Mouse (Mus musculus) midbrain, embryonic 16.5 days (tissue): ENCODE data around the gene Olfr1278. TPM values are rescaled to one million over a fixed set of nuclear protein-coding genes. Genes with fewer than 3 reads are reported as not detected.
"Not testable (repeated sequence)": the region's sequence is repeated elsewhere in the genome, so short reads cannot be mapped to it uniquely, and the experiment has no call there.

Source experiments
- ATAC-seq: fragments of 200-750 bp; cut with Nextera tagmentation; 2 replicates; pipeline ENCODE4 v1.8.0; 2017; ENCODE audit warnings: moderate TSS enrichment
- H3K27ac ChIP-seq: fragments of 300-500 bp; sonication (generic); 2 replicates; pipeline ENCODE4 v1.5.1; 2014; ENCODE audit warnings: mild to moderate bottlenecking, low read length, mixed read lengths
- H3K27me3 ChIP-seq: fragments of 300-500 bp; sonication (generic); 2 replicates; pipeline ENCODE4 v1.6.1; 2014; ENCODE audit warnings: low read depth, low read length, mixed read lengths; ENCODE audit not compliant: control insufficient read depth, insufficient read depth
- H3K36me3 ChIP-seq: fragments of 300-500 bp; sonication (generic); 2 replicates; pipeline ENCODE4 v1.6.1; 2014; ENCODE audit warnings: mild to moderate bottlenecking, low read length, moderate library complexity, mixed read lengths; ENCODE audit not compliant: control insufficient read depth, insufficient read depth
- H3K4me1 ChIP-seq: fragments of 300-500 bp; sonication (generic); 2 replicates; pipeline ENCODE4 v1.6.1; 2014; ENCODE audit warnings: mild to moderate bottlenecking, low read length, mixed read lengths; ENCODE audit not compliant: control insufficient read depth, insufficient read depth
- H3K4me2 ChIP-seq: fragments of 300-500 bp; sonication (generic); 2 replicates; pipeline ENCODE4 v1.6.1; 2014; ENCODE audit warnings: mild to moderate bottlenecking, low read length, mixed read lengths
- H3K4me3 ChIP-seq: fragments of 300-500 bp; sonication (generic); 2 replicates; pipeline ENCODE4 v1.5.1; 2014; ENCODE audit warnings: low read depth, mild to moderate bottlenecking, low read length, moderate library complexity, mixed read lengths
- H3K9ac ChIP-seq: fragments of 300-500 bp; sonication (generic); 2 replicates; pipeline ENCODE4 v1.6.1; 2014; ENCODE audit warnings: low read depth, low read length, mixed read lengths
- H3K9me3 ChIP-seq: fragments of 300-500 bp; sonication (generic); replicated peaks from 2 replicates; pipeline ENCODE4 v1.6.1; 2014; ENCODE audit warnings: mild to moderate bottlenecking, low read length, mixed read lengths; ENCODE audit not compliant: control insufficient read depth, poor library complexity, severe bottlenecking
- WGBS: fragments of 180-500 bp; shearing (Covaris S2); extraction: QIAGEN DNeasy Blood & Tissue Kit; methylation state at CpG from one replicate; pipeline ENCODE4 v1.1.7; 2014; 5-methylcytosine and 5-hydroxymethylcytosine counted together
- polyA plus RNA-seq: library from polyadenylated mRNA; unstranded; fragments of >200 nt; fragmentation: Nextera tagmentation; extraction: Ambion mirVana; gene quantifications from 2 replicates; pipeline ENCODE4 v1.2.1, GENCODE M21; 2015

Olfr1278 gene
- not detected in 2 replicates for polyA plus RNA-seq

DNA sequence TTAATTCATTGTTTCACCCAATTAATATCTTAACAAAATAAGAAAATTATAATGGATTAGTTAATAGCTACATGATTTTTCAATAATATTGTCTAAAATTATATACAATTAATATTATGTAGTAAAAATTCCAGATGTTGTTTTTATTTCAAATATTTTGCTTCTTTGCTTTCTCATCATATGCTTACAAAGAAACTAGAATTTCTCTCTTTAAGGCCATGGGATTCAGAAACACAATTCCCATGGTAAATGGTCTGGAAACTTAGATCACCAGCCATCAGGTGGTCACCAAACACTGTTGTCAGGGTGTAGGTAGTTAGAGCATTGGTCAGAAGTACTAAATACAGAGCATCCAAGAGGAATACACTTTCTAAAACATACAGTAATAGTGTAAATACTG lies at the start of gene Olfr1278:
Olfr1278 (plus strand) TSS at position 301 of the 400 bp plus-strand sequence.
- no peaks in the 10 kb centered on the region for H3K4me1 ChIP-seq
- H3K9me3 ChIP-seq, result no peaks in the 10 kb centered on the region
- no peaks in the 10 kb centered on the region for H3K36me3 ChIP-seq
- no peak within 1 kb of the TSS for H3K4me3 ChIP-seq
- no peak within 1 kb of the TSS for H3K4me2 ChIP-seq
- no peak for ATAC-seq
- no peaks in the 10 kb centered on the region for H3K27me3 ChIP-seq
- no peak within 1 kb of the TSS for H3K27ac ChIP-seq
- no peak within 1 kb of the TSS for H3K9ac ChIP-seq

GRCm38 (mm10) chr2:111254216-111254615 lies 35.7 kb upstream of the Olfr1278 start, which contains the start of gene Olfr1276:
Gene Olfr1276 (plus strand): TSS chr2:111254516.
- H3K4me2 ChIP-seq, result no peak within 1 kb of the TSS
- no peaks in the 10 kb centered on the region for H3K4me1 ChIP-seq
- H3K27me3 ChIP-seq, result no peaks in the 10 kb centered on the region
- no peak within 1 kb of the TSS for H3K9ac ChIP-seq
- no peaks in the 10 kb centered on the region for H3K36me3 ChIP-seq
- H3K4me3 ChIP-seq, result no peak within 1 kb of the TSS
- no peaks in the 10 kb centered on the region for H3K9me3 ChIP-seq
- H3K27ac ChIP-seq, result no peak within 1 kb of the TSS
- ATAC-seq, result no peak

DNA sequence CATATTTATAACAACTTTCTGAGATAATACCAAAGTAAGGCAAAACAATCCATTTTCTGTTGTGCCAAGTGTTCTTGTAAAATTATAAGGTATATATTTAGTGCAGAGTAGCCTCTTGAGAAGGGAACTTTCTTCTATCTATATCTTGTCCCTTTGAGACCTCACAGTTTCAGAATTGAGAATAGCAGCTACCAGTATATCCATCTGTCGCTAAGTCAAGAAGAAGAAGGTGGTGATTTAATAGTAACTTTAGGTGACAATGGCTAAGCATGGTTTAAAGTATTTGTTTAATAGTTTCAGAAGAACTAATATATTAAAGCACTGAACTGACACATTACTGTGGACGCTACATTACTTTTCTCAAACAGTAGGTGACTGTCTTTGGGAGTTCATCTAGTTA lies 15.9 kb upstream of the Olfr1278 start, which contains the start of gene Olfr1277:
Olfr1277 (minus strand) TSS at position 101 of the 400 bp plus-strand sequence.
- 86% methylated on average over 2 of the region's 2 CpGs for WGBS
- Histone ChIP-seq H3K4me2 (no peak within 1 kb of the TSS), H3K36me3 (no peaks in the 10 kb centered on the region), H3K27ac (no peak within 1 kb of the TSS), H3K9me3 (no peaks in the 10 kb centered on the region), H3K4me1 (no peaks in the 10 kb centered on the region), H3K27me3 (no peaks in the 10 kb centered on the region), H3K4me3 (no peak within 1 kb of the TSS), H3K9ac (no peak within 1 kb of the TSS)
- ATAC-seq, result no peak

DNA sequence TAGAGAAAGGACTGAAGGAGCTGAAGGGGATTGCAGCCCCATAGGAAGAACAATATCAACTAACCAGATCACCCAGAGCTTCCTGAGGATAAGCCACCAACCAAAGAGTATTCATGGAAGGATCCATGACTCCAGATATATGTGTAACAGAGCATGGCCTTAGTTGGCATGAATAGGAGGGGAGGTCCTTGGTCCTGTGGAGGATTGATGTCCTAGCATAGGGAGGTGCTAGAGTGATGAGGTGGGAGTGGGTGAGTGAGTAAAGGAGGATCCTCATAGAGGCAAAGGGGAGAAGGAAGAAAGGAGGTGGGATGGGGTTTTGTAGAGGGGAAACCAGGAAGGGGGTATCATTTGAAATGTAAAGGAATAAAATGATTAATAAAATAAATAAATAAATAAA lies 8.6 kb downstream of the Olfr1278 start:
- H3K36me3 ChIP-seq, result no peaks in the 10 kb centered on the region
- H3K27me3 ChIP-seq, result no peaks in the 10 kb centered on the region
- ATAC-seq, result no peak
- no peaks in the 10 kb centered on the region for H3K4me1 ChIP-seq
- 0 out of 2 replicates have a peak, but pooled peaks cover 3% of the 10 kb centered on the region for H3K9me3 ChIP-seq
- H3K9ac ChIP-seq, result no peak overlapping the region
- H3K4me2 ChIP-seq, result no peak overlapping the region
- no peak overlapping the region for H3K27ac ChIP-seq
- no peak overlapping the region for H3K4me3 ChIP-seq

GRCm38 (mm10) chr2:111300374-111300773 lies 10.4 kb downstream of the Olfr1278 start, which contains the start of gene Olfr1279:
Gene Olfr1279 (plus strand): TSS chr2:111300635.
- Histone ChIP-seq H3K36me3 (no peaks in the 10 kb centered on the region), H3K4me3 (no peak within 1 kb of the TSS), H3K4me2 (no peak within 1 kb of the TSS), H3K27me3 (no peaks in the 10 kb centered on the region), H3K9ac (no peak within 1 kb of the TSS), H3K9me3 (0 out of 2 replicates have a peak, but pooled peaks cover 3% of the 10 kb centered on the region), H3K4me1 (no peaks in the 10 kb centered on the region), H3K27ac (no peak within 1 kb of the TSS)
- ATAC-seq, result no peak

GRCm38 (mm10) chr2:111313717-111314116 lies 23.8 kb downstream of the Olfr1278 start, which contains the start of gene Olfr1280:
Gene Olfr1280 (plus strand): TSS chr2:111314017.
- ATAC-seq, result no peak
- Histone ChIP-seq H3K4me3 (no peak within 1 kb of the TSS), H3K4me2 (no peak within 1 kb of the TSS), H3K27me3 (no peaks in the 10 kb centered on the region), H3K27ac (no peak within 1 kb of the TSS), H3K9ac (no peak within 1 kb of the TSS), H3K4me1 (no peaks in the 10 kb centered on the region), H3K36me3 (no peaks in the 10 kb centered on the region), H3K9me3 (no peaks in the 10 kb centered on the region)

DNA sequence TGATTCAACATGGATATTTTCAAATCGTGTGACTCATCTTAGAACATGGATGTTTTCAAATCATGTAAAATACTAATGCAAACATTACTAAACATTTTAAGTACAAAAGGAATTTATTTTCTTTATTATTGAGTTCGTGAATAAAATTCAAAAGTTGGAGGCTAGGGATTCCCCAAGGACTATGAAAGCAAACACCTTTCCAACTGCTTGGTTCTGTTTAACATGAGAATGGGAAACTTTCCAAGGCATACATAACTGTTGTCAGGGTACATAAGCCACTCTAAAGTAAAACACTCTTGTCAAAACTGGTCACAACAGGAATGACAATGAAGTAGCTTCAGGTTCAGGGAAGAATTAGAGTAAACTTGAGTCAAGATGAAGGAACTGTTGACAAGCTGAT lies 36.3 kb downstream of the Olfr1278 start, which contains the start of gene Olfr1281:
Olfr1281 (plus strand) TSS at position 301 of the 400 bp plus-strand sequence.
- WGBS, result 72% methylated on average over 2 of the region's 2 CpGs
- no peak within 1 kb of the TSS for H3K4me3 ChIP-seq
- no peaks in the 10 kb centered on the region for H3K36me3 ChIP-seq
- H3K9ac ChIP-seq, result no peak within 1 kb of the TSS
- no peaks in the 10 kb centered on the region for H3K9me3 ChIP-seq
- H3K4me2 ChIP-seq, result no peak within 1 kb of the TSS
- no peaks in the 10 kb centered on the region for H3K4me1 ChIP-seq
- no peaks in the 10 kb centered on the region for H3K27me3 ChIP-seq
- ATAC-seq, result no peak
- no peak within 1 kb of the TSS for H3K27ac ChIP-seq

DNA sequence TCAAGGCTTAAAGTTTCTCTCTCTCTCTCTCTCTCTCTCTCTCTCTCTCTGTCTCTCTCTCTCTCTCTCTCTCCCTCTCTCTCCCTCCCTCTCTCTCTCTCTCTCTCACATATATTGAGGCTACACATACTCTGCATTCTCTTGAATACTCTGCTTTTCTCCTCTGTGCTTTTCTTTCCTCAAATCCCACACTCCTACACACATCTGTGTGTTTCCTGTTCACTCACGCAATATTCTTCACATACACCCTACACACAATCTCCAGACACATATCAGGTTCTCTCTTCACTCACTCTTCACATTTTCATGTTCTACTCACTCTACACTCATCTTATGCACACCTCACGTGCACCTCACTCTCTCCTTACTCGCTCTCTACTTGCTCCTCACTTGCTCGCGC lies 43.8 kb downstream of the Olfr1278 start:
- H3K27ac ChIP-seq, H3K27me3 ChIP-seq, H3K36me3 ChIP-seq, H3K9ac ChIP-seq, H3K4me1 ChIP-seq, H3K9me3 ChIP-seq, H3K4me3 ChIP-seq, H3K4me2 ChIP-seq, ATAC-seq: not testable (repeated sequence)
- WGBS, result 90% methylated on average over 5 of the region's 5 CpGs

DNA sequence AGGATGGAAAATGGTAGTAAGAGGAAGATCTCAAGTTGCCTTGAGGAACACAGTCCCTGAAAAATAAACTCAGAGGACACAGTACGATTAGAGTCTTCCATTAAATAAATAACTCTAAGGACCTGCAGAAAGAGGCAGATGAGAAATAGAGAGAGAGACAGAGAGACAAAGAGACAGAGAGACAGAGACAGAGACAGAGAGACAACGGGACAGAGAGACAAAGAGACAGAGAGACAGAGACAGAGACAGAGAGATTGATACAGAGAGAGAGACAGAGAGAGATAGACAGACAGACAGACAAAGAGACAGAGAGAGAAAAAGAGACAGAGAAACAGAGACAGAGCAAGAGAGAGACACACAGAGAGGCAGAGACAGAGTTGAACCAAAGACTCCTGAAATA lies 46.0 kb downstream of the Olfr1278 start, which contains the start of gene Olfr1282:
Olfr1282 (minus strand) TSS at position 101 of the 400 bp plus-strand sequence.
- H3K9ac ChIP-seq, result no peak within 1 kb of the TSS
- 80% methylated on average over 2 of the region's 2 CpGs for WGBS
- ATAC-seq, result no peak
- H3K9me3 ChIP-seq, result no peaks in the 10 kb centered on the region
- H3K36me3 ChIP-seq, result no peaks in the 10 kb centered on the region
- H3K27ac ChIP-seq, result no peak within 1 kb of the TSS
- H3K4me2 ChIP-seq, result no peak within 1 kb of the TSS
- H3K4me3 ChIP-seq, result no peak within 1 kb of the TSS
- no peaks in the 10 kb centered on the region for H3K27me3 ChIP-seq
- H3K4me1 ChIP-seq, result no peaks in the 10 kb centered on the region
